Mouse (Mus musculus): ENCODE results near the gene Mark1.

Gene Mark1

GRCm38 (mm10) chr1:184961853-184962252 is 37.5 kb downstream of the Mark1 start:
- no peak for DNase-seq (ENCODE audit: low spot score in 2 of 2)

GRCm38 (mm10) chr1:184958818-184959217 is 40.6 kb downstream of the Mark1 start:
- no peak for DNase-seq (ENCODE audit: low spot score in 2 of 2)

GRCm38 (mm10) chr1:184958388-184958787 is 41.0 kb downstream of the Mark1 start:
- DNase-seq (ENCODE audit: low spot score in 2 of 2): no peak

GRCm38 (mm10) chr1:184951758-184952157 is 47.6 kb downstream of the Mark1 start:
- DNase-seq (ENCODE audit: low spot score in 2 of 2): no peak

- DNase-seq (ENCODE audit: low spot score in 2 of 2): no peak
Measured at GRCm38 (mm10) chr1:184951057-184951456, 48.3 kb downstream of the Mark1 start.

GRCm38 (mm10) chr1:184938106-184938505 is 61.3 kb downstream of the Mark1 start:
- DNase-seq (ENCODE audit: low spot score in 2 of 2): no peak

GRCm38 (mm10) chr1:184935980-184936379 is 63.4 kb downstream of the Mark1 start:
- DNase-seq (ENCODE audit: low spot score in 2 of 2): no peak

- no peak for DNase-seq (ENCODE audit: low spot score in 2 of 2)
Measured at GRCm38 (mm10) chr1:184935490-184935889, 63.9 kb downstream of the Mark1 start.

GRCm38 (mm10) chr1:184931097-184931496 is 68.3 kb downstream of the Mark1 start:
- no peak for DNase-seq (ENCODE audit: low spot score in 2 of 2)

- no peak for DNase-seq (ENCODE audit: low spot score in 2 of 2)
Measured at GRCm38 (mm10) chr1:184928382-184928781, 71.0 kb downstream of the Mark1 start.

- DNase-seq (ENCODE audit: low spot score in 2 of 2): no peak
Measured at GRCm38 (mm10) chr1:184927911-184928310, 71.5 kb downstream of the Mark1 start.

- DNase-seq (ENCODE audit: low spot score in 2 of 2): no peak
Measured at GRCm38 (mm10) chr1:184922824-184923223, 76.5 kb downstream of the Mark1 start.

- DNase-seq (ENCODE audit: low spot score in 2 of 2): no peak
Measured at GRCm38 (mm10) chr1:184920057-184920456, 79.3 kb downstream of the Mark1 start.

GRCm38 (mm10) chr1:184918227-184918888 is 81.0 kb downstream of the Mark1 start:
- DNase-seq (ENCODE audit: low spot score in 2 of 2): no peak

- no peak for DNase-seq (ENCODE audit: low spot score in 2 of 2)
Measured at GRCm38 (mm10) chr1:184912336-184912735, 87.0 kb downstream of the Mark1 start.

- DNase-seq (ENCODE audit: low spot score in 2 of 2): no peak
Measured at GRCm38 (mm10) chr1:184911861-184912260, 87.5 kb downstream of the Mark1 start.

- DNase-seq (ENCODE audit: low spot score in 2 of 2): peak in 1 of 2 experiments; percentile 24
Measured at GRCm38 (mm10) chr1:184908558-184908957, 90.8 kb downstream of the Mark1 start.

GRCm38 (mm10) chr1:184905904-184906745 is 93.2 kb downstream of the Mark1 start:
- DNase-seq (ENCODE audit: low spot score in 2 of 2): no peak

GRCm38 (mm10) chr1:184905371-184905770 is 94.0 kb downstream of the Mark1 start:
- no peak for DNase-seq (ENCODE audit: low spot score in 2 of 2)

GRCm38 (mm10) chr1:184903697-184904096 is 95.7 kb downstream of the Mark1 start:
- no peak for DNase-seq (ENCODE audit: low spot score in 2 of 2)

GRCm38 (mm10) chr1:184902886-184903285 is 96.5 kb downstream of the Mark1 start:
- no peak for DNase-seq (ENCODE audit: low spot score in 2 of 2)

GRCm38 (mm10) chr1:184897350-184897749 is 102.0 kb downstream of the Mark1 start:
- DNase-seq (ENCODE audit: low spot score in 2 of 2): no peak

GRCm38 (mm10) chr1:184891998-184892397 is 107.4 kb downstream of the Mark1 start:
- no peak for DNase-seq (ENCODE audit: low spot score in 2 of 2)
